Mouse (Mus musculus): ENCODE results near the gene Fabp7.

Fabp7 gene

GRCm38 (mm10) chr10:57812161-57812856 lies 27.6 kb downstream of the Fabp7 start:
- DNase-seq: no peak

DNA sequence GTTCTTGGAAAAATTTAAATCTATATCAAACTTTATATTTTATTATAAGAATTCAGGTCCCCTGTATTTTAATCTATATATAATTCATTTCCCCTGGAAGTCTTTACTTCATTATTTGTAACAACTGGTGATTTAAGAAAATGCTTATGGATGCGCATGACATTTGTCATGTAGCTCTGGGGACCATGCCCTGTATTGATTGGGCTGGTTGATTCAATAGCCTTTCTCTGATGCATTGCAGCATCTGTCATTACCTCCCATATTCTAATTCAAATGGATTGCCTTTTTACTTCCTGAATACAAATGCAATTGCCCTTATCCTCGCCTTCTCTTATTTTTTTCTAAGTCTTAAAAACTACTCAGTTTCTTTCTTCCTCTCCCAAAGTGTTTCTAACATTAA lies 29.6 kb downstream of the Fabp7 start:
- no peak for DNase-seq

- no peak for DNase-seq
Measured at GRCm38 (mm10) chr10:57815869-57816268, 31.2 kb downstream of the Fabp7 start.

GRCm38 (mm10) chr10:57819209-57819608 lies 34.5 kb downstream of the Fabp7 start:
- no peak for DNase-seq

DNA sequence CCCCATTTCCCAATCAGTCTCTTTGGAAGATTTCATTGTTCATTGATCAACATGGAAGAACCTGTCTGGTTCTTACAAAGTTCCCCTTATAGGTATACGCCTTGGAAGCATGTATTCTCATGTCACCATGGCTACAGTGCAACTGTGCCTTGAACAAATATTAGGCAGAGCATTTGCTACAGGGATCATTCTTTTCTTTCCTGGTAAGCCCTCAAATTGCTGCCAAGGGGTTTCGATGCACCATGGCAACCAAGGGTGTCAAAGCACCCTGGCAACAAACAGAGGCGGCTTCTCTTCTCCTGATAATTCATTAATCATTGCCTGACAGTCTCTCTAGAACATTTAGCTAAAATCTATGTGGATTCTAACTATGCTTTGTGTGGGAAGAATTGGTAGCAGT lies 37.8 kb downstream of the Fabp7 start:
- DNase-seq: peak; percentile 6

DNA sequence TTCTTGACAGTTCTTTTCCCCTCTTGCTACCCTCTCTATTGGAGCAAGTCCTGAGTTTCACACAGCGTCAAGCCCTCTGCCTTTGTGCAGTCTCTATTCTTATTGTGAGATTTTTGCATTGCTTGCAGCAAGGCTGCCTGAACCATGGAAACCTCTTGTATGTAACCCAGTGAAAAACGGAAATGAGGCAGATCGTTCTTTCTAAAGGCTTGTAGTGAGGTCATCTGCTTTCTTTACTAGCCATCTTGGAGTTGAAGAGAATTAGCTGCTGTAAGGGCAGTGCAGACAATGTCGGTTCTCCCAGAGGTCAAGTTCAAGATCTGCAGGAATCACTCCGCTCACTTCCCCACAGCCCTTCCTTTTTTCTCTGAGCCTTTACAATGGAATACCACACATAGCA lies 44.0 kb downstream of the Fabp7 start:
- DNase-seq: no peak

- no peak for DNase-seq
Measured at GRCm38 (mm10) chr10:57829621-57830020, 44.9 kb downstream of the Fabp7 start.

DNA sequence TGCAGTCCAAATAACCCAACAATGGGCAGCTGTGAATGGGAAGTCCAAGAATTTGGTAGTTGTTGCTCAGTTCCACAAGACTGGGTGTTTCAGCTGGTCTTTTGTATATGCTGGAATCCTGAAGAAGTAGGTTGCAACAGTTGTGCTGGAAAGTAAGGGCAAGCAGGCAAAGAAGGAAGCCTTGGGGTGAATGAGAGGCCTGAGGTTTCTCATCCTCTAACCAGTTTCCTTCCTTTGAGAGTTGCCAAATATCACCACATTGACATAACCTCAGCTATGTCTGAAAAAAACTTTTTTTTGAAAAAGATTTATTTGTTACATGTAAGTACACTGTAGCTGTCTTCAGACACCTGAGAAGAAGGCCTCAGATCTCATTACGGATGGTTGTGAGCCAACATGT lies 50.4 kb downstream of the Fabp7 start:
- DNase-seq: no peak

- no peak for DNase-seq
Measured at GRCm38 (mm10) chr10:57835982-57836381, 51.3 kb downstream of the Fabp7 start.
